12 mouse cellular contexts compared by ENCODE assay signal in the genomic region with DNA sequence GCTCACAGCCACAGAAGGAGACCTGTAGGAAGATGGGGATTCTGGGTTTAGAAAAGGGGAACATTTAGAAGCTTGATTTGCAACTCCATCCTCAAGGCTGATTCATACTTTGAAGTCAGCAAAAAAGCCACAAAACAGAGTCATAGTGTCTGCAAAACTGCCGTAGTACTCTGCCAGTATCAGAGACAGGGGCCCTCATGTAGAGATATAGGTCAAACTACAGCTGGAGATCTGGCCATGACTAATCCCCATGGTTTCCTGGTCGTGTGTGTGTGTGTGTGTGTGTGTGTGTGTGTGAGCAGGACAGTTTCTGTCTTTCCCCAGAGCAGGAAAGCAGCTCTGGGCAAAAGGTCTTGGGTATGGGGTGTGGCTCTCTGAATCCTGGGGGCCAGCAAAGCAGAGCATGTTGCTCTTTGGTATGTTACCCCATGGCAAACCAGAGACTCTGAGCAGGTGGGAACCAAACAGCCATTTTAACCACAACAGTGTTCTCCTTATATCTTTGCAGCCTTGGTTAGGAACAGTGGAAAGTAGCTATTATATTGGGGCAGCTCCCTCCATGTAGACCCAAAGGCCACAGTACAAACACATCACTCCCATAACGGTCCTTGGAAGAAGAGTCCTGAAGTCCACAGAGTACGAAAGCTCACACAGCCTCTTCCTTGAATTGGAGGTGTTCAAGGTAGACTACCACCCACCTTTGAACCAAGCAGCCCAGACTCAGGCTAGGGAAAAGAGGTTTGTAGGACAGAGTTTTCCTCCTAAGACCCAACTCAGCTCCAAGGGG. TPM values are rescaled to one million over a fixed set of nuclear protein-coding genes. Genes with fewer than 3 reads are reported as not detected.
DNase-seq lines count a peak whose midpoint lies in the region; ATAC-seq and TF ChIP-seq lines count a peak whose summit lies in the region.
"Had no signal": no experiment of that assay in that cellular context is flagged by ENCODE, and none has a peak within 500 bp of the region (broad histone marks: within the 10 kb centered on the region; RNA-seq: fewer than 3 reads in every experiment).

No protein-coding gene starts in this region.

- H3K4me1 ChIP-seq in kidney, embryonic 16.5 days (ENCODE audit: insufficient read depth, low read length) = no peaks in the 10 kb centered on the region
- H3K4me1 ChIP-seq in thymus, adult 2 months (replicated peaks; ENCODE audit: control insufficient read depth, insufficient read depth, low read length) = peaks cover 85% of the 10 kb centered on the region
- H3K4me1 ChIP-seq in neural tube, embryonic 15.5 days = no peaks in the 10 kb centered on the region
- H3K4me1 ChIP-seq: hindbrain, embryonic 12.5 days had no signal

- H3K4me3 ChIP-seq in kidney, embryonic 16.5 days (ENCODE audit: low read length) = no peak overlapping the region
- no peak overlapping the region for H3K4me3 ChIP-seq in thymus, adult 2 months (ENCODE audit: control insufficient read depth, insufficient read depth, low read length)
- H3K4me3 ChIP-seq in neural tube, embryonic 15.5 days (replicated peaks) = no peak overlapping the region
- H3K4me3 ChIP-seq: embryonic facial prominence, embryonic 12.5 days; hindbrain, embryonic 12.5 days had no signal

- peak; percentile 40 for DNase-seq in kidney, postnatal 10 days
- peak; percentile 59 for DNase-seq in Muller cell, postnatal 12 days (ENCODE audit: inconsistent ontology term)
- DNase-seq in fibroblast of lung, adult 2 months (ENCODE audit: low read depth) = peak; percentile 49
- DNase-seq in thymus, adult 2 months = peak; percentile 60
- DNase-seq in right cerebral cortex, adult 18-20 months = no peak
- DNase-seq in frontal cortex, postnatal 10 days (ENCODE audit: low spot score in 2 of 2) = no peak

- no peak for ATAC-seq in kidney, embryonic 16.5 days (ENCODE audit: low FRiP score, low TSS enrichment)
- ATAC-seq in neural tube, embryonic 15.5 days (ENCODE audit: low FRiP score) = no peak

- H3K9me3 ChIP-seq in kidney, embryonic 16.5 days (ENCODE audit: low read length) = no peaks in the 10 kb centered on the region
- no peaks in the 10 kb centered on the region for H3K9me3 ChIP-seq in neural tube, embryonic 15.5 days (replicated peaks)
- H3K9me3 ChIP-seq: embryonic facial prominence, embryonic 12.5 days; G1E; hindbrain, embryonic 12.5 days had no signal

- 71% methylated on average over 4 of the region's 4 CpGs for WGBS in kidney, embryonic 16.5 days
- 39% methylated on average over 4 of the region's 4 CpGs for WGBS in thymus, adult 2 months
- WGBS in neural tube, embryonic 15.5 days = 70% methylated on average over 4 of the region's 4 CpGs

- no peak for TF ChIP-seq CTCF in thymus, adult 2 months (IDR thresholded peaks at IDR 0.05; ENCODE audit: borderline replicate concordance, control insufficient read depth, extremely low read depth, insufficient read depth, low read length, poor library complexity)

- no peak overlapping the region for H3K4me2 ChIP-seq in kidney, embryonic 16.5 days (replicated peaks; ENCODE audit: low read depth, low read length)
- H3K4me2 ChIP-seq in neural tube, embryonic 15.5 days = no peak overlapping the region
- H3K4me2 ChIP-seq: embryonic facial prominence, embryonic 12.5 days; hindbrain, embryonic 12.5 days; midbrain, embryonic 11.5 days had no signal

- H3K27ac ChIP-seq in kidney, embryonic 16.5 days (ENCODE audit: low read length) = no peak overlapping the region
- H3K27ac ChIP-seq in thymus, adult 2 months (ENCODE audit: control insufficient read depth, insufficient read depth, low read length) = peak overlapping the region; percentile 85
- no peak overlapping the region for H3K27ac ChIP-seq in neural tube, embryonic 15.5 days (replicated peaks)
- H3K27ac ChIP-seq: embryonic facial prominence, embryonic 12.5 days; hindbrain, embryonic 12.5 days had no signal

- H3K9ac ChIP-seq in kidney, embryonic 16.5 days (replicated peaks; ENCODE audit: low read length) = no peak overlapping the region
- H3K9ac ChIP-seq in neural tube, embryonic 15.5 days (replicated peaks) = no peak overlapping the region
- H3K9ac ChIP-seq: embryonic facial prominence, embryonic 12.5 days; hindbrain, embryonic 12.5 days had no signal

- no peak for TF ChIP-seq POLR2A in thymus, adult 2 months (IDR thresholded peaks at IDR 0.05; ENCODE audit: control insufficient read depth, extremely low read depth, insufficient read depth, low read length, poor library complexity)

- no peaks in the 10 kb centered on the region for H3K27me3 ChIP-seq in kidney, embryonic 16.5 days (ENCODE audit: insufficient read depth, low read length)
- H3K27me3 ChIP-seq in thymus, adult 2 months (ENCODE audit: control insufficient read depth, insufficient read depth, low read length) = no peaks in the 10 kb centered on the region
- 0 out of 2 replicates have a peak, but pooled peaks cover 3% of the 10 kb centered on the region for H3K27me3 ChIP-seq in neural tube, embryonic 15.5 days (replicated peaks)
- H3K27me3 ChIP-seq: embryonic facial prominence, embryonic 12.5 days; hindbrain, embryonic 12.5 days had no signal

- no peaks in the 10 kb centered on the region for H3K36me3 ChIP-seq in kidney, embryonic 16.5 days (ENCODE audit: insufficient read depth, low read length)
- H3K36me3 ChIP-seq in thymus, adult 2 months (ENCODE audit: control insufficient read depth, insufficient read depth, low read length) = no peaks in the 10 kb centered on the region; the same call in 1 of the 2 replicates
- no peaks in the 10 kb centered on the region for H3K36me3 ChIP-seq in neural tube, embryonic 15.5 days
- H3K36me3 ChIP-seq: G1E; hindbrain, embryonic 12.5 days had no signal

RNA-seq across cellular contexts. Expression of gene Slc37a2, which starts 19.4 kb away (rescaled TPM):
- 2.0 TPM in 2 replicates for polyA plus RNA-seq in kidney, embryonic 16.5 days (2015; fragmentation: Nextera tagmentation; extraction: Ambion mirVana)
- polyA plus RNA-seq in thymus, adult 2 months (2012; rRNA removed) = 38.2 and 44.1 TPM in 2 replicates
- polyA plus RNA-seq in neural tube, embryonic 15.5 days (2015; fragmentation: Nextera tagmentation; extraction: Ambion mirVana) = 1.8 and 2.2 TPM in 2 replicates

RNA-seq across cellular contexts. Expression of gene Tmem218, which starts 28.1 kb away (rescaled TPM):
- polyA plus RNA-seq in kidney, embryonic 16.5 days (2015; fragmentation: Nextera tagmentation; extraction: Ambion mirVana) = 13.2 and 13.5 TPM in 2 replicates
- 2.7 and 2.9 TPM in 2 replicates for polyA plus RNA-seq in thymus, adult 2 months (2012; rRNA removed)
- polyA plus RNA-seq in neural tube, embryonic 15.5 days (2015; fragmentation: Nextera tagmentation; extraction: Ambion mirVana) = 8.0 and 9.4 TPM in 2 replicates

Comparison
In these comparisons a context has a peak if more than half of its experiments do, and no peak if none do; other contexts are left out.
1. DNase-seq: peak in kidney, postnatal 10 days (single experiment), Muller cell, postnatal 12 days (single experiment), fibroblast of lung, adult 2 months (single experiment) and thymus, adult 2 months (single experiment); none in right cerebral cortex, adult 18-20 months (single experiment) and frontal cortex, postnatal 10 days (0 of 2).
2. RNA of gene Slc37a2, which starts 19.4 kb away (polyA plus RNA-seq): 38.2 to 44.1 TPM in thymus, adult 2 months; 2.0 TPM in kidney, embryonic 16.5 days and 1.8 to 2.2 TPM in neural tube, embryonic 15.5 days; every median in the first group is over 10 times any median in the second.